Mouse (Mus musculus) liver, adult 2 months (tissue): ENCODE results near the gene Susd1.

ENCODE experiments used
- CTCF ChIP-seq: fragments of 200-500 bp; IDR thresholded peaks from 2 replicates; pipeline ENCODE4 v1.5.1; 2011; ENCODE audit warnings: low read depth, low read length, control low read depth
- POLR2A ChIP-seq: fragments of 200-500 bp; IDR thresholded peaks from 2 replicates; pipeline ENCODE4 v1.6.1; 2011; ENCODE audit warnings: low read length, control low read depth; ENCODE audit not compliant: insufficient read depth; ENCODE audit errors: extremely low read depth

GRCm38 (mm10) chr4:59329461-59330304 is 108.8 kb downstream of the Susd1 start:
- TF ChIP-seq CTCF (no peak), POLR2A (peak; percentile 60; the same call in 1 of the 2 replicates)
